Mouse (Mus musculus) liver, adult (tissue): Measurements from ENCODE around the gene Hspa1a.
"Not testable (repeated sequence)": the region's sequence is repeated elsewhere in the genome, so short reads cannot be mapped to it uniquely, and the experiment has no call there.

Source experiments
- GATA4 ChIP-seq: IDR thresholded peaks from 2 replicates; pipeline ENCODE4 v1.6.1; 2014; ENCODE audit warnings: mild to moderate bottlenecking, low read length; ENCODE audit not compliant: insufficient replicate concordance

Gene Hspa1a

DNA sequence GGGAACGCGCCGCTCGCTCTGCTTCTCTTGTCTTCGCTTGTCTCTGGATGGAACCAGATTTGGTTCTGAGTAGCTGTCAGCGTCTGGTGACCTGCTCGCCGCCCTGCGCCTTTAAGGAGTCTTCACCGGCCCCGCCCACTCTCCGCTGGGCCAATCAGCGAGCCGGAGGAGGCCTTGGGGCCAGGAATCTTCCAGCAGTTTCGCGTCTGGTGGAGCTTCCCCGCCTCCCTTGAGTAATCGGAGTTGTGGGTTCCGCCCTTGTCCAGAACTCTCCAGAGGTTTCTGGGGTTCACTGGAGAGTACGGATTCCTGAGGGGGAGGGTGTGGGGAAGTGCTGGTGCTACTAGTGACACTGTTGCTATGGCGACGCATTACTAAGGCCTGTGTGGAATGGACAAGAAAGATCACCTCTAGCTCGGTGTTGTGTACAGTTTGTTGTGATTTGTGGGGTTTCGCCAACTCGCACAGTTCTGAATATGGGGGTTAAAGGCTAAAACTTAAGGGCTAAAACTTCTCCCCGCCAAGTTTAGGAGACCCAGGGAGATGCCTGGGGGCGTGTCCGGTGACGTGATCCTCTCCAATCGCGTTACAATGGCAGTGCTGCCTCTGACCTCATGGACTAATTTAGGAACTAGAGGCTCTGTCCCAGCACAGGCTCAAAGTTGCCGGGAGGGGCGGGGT is at the start of gene Hspa1a, which contains the start of gene Hspa1l:
Hspa1a (minus strand) TSS at position 88 of the 681 bp plus-strand sequence.
Hspa1l (plus strand) TSS at position 635 of the 681 bp plus-strand sequence.
- not testable (repeated sequence) for TF ChIP-seq GATA4

DNA sequence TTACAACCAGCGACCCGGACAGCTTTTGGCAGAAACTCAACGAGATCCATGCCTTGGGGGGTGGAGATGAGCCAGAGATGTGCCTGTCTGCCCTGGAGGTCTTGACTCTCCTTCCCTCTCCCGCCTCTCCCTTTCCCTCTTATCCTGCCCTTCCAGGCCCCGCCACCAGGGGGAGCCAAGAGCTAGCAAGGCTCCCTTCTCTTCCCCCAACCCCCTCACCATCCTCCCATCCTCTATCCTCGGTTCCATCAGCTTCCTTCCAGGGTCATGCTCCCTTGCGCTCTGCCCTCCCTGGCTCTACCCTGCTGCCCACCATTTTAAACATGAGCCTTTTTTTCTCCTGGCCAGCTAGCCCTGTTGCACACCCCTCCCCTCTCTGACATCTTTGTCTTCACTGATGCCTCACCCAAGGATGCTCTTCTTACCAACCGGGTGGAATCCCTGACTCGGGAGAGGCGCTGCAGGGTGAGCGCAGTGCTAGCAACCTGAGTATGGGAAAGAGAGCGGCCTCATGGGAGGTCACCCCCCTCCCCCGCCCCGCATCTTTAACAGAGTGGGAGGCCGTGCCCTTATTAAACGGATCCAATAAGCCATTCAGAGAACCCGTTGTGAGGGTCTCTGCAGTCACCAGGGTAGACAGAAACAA is 49.3 kb upstream of the Hspa1a start:
- peak; percentile 36; the same call in 1 of the 2 replicates for TF ChIP-seq GATA4

DNA sequence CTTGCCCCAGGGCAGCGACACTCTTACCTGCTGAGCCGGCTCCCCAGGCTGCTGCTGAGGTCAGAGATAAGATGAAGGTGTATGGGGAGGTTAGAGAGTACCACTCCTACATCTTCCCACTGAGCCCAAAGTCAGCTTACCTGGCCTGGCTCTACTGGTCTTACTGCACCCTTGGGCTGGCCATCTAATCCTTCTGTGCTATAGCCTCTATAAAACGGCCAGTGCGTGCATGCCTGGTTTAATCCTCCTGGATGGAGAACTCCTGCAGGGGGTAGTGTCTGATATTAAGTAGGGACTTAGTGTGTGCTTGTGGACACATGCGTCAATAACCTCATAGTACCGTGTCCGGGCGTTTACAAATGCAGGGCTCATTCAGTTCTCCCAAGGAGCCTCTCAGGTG is 48.6 kb upstream of the Hspa1a start:
- TF ChIP-seq GATA4: no peak

DNA sequence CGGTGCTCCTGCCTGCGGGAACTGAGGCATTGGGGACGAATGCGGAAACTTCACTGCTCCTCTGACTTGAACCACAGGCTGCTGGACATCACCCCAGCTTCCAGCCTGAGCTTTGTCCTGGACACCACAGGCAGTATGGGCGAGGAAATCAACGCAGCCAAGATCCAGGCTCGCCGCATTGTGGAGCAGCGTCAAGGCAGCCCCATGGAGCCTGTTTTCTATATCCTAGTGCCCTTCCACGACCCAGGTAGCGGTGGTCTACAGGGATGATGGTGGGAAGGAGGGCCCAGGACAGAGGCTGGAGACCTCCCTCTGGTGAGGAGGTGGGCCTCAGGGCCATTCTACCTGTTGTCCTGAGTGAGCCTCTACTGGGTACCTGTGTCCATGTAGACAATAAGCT is 47.9 kb upstream of the Hspa1a start:
- TF ChIP-seq GATA4: no peak

DNA sequence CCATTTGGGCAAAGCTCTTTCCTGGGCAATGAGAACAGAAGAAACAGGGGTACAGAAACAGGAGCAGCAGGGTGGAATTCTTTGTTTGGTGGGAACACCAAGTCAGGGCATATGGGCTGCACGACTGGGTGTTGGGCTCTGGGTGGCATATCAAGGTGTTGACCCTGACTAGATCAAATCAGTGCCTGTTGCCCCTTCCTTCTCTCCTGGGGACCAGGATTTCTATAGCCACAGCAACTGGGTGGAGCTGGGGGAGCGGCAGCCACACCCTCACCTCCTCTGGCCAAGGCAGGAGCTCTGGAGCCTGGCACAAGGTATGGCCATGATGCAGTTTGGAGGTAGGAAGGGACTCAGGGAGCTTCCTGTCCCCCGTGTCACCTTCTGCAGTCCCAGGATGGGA is 46.2 kb upstream of the Hspa1a start:
- TF ChIP-seq GATA4: no peak

DNA sequence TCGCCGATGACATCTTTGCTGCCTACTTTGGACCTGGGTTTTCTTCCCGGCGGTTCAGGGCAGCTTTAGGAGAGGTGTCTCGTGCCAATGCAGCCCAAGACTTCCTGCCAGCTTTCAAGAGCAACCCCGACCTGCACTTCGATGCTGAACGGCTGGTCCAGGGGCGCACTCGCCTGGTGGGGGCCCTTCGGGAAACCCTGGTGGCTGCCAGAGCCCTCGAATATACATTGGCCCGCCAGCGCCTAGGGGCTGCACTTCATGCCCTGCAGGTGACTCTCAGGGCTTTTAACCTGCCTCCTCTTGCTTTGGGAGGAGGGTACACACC is 45.7 kb upstream of the Hspa1a start:
- TF ChIP-seq GATA4: no peak

DNA sequence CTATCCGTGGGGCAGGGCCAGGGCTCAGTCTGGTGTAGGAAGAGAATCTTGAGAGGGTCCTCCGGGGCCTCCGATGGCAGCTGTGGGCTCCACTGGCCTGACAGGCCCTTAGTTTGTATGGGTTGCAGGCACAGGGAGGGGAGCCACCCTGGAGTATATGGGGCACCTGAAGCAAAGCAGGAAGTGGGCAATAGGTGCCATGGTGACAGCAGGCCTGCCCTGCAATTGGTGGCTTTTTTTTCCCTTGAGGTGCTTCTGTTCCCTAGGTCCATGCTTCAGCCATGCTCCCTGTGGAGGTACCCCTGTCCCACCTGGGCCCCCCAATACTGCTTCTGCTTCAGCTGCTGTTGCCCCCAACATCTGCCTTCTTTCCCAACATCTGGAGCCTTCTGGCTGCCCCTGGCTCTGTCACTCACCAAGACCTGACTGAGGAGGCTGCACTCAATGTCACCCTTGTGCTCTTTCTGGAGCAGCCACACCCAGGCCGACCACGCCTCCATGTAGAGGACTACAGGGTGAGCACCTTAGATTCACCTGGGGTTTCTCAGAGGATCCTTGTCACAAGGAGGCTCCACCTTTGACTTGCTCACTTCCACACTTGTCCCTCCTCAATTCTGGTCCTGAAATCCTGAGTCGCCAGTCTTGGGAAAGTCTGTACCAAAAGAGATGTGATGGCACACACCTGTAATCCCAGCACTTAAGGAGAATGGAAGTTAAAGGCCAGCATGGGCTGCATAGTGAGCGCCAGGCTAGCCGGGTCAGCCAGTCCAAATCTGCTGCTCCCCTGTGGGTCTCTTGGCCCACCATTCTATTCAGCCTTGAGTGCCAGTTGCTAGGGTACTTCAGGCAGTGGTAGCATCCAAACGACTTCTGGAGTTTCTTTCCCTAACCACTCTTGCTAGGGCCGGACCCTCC is 45.1 kb upstream of the Hspa1a start:
- TF ChIP-seq GATA4: no peak

DNA sequence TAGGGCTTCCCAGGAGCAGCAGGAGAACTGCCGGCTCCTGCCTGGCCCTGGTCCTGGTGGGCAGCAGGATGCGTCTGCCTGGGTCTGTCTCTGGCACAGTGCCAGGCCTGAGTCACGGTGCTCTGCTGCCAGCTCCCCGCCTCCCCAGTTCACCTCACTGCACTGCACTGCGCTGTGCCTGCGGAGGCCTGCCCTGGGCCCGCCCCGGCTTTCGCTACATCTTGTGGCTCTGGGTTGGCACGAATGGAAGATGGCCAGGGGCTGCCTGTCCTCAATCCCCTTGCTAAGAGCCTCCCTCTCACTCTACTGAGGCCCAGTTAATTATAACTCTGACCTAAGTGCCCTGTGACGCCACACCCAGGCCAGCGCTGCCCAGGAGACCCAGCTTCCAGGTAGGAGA is 44.4 kb upstream of the Hspa1a start, which contains the start of gene Vwa7:
Vwa7 (plus strand) TSS at position 204 of the 400 bp plus-strand sequence.
- no peak for TF ChIP-seq GATA4

DNA sequence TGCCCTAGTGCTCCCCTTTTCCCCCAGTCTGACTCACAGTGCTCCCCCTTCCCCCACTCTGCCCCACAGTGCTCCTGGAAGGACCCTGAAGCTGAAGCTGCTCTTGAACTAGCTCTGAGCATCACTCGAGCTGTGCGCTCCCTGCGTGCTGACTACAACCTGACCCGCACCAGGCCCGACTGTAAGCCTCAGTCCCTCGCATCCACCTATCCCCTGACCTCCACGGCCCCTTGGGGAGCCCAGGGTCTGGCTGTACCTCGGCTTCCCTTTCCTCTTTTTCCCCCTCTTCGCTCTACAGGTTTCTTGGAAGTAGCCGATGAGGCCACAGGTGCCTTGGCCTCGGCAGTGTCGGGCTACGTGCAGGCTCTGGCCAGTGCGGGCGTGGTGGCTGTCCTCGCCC is 43.3 kb upstream of the Hspa1a start:
- no peak for TF ChIP-seq GATA4

DNA sequence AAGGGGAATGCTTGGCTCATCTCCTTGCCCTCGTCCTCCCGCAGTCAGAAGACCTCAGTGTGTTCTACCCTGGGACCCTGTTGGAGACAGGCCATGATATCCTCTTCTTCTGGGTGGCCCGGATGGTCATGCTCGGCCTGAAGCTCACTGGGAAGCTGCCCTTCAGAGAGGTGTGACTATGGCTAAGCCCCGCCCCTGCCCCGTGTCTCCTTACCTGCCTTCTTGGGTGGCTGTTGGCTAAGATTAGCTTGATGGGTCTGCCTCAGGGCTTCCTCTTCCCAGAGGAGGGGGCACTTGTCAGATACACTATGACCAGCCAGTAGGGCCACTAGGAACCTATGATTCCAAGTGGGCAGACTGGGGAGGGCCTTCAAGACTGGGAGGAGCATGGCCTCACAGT is 41.3 kb upstream of the Hspa1a start:
- TF ChIP-seq GATA4: no peak

DNA sequence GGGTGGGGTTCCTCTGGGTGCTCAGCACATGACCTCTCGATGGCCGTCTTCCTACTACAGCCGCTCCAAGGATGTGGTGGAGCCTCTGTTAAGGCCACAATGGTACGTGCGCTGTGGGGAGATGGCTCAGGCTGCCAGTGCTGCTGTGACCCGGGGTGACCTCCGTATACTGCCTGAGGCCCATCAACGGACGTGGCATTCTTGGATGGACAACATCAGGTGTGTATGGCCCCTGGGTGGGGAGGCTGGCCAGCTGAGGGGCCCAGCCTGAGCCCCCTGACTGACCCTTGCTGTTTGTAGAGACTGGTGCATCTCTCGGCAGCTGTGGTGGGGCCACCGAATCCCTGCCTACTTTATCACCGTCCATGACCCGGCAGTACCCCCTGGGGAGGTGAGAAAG is 40.5 kb upstream of the Hspa1a start:
- no peak for TF ChIP-seq GATA4

DNA sequence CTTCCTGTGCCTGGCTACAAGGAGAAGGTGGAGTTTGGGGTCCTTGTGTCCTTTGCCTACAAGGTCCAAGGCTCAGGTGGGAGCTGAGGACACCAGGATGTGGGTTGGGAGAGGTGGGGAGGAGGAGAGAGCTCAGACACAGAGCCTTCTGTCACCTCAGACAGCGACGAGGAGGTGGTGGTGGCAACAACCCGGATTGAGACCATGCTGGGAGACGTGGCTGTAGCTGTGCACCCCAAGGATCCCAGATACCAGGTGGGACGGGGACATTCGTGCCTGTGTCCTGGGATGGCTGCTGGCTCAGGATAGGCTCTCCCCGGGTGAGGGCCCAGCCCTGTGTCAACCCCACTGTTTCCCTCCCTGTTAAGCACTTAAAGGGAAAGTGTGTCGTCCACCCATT is 39.5 kb upstream of the Hspa1a start:
- TF ChIP-seq GATA4: no peak

DNA sequence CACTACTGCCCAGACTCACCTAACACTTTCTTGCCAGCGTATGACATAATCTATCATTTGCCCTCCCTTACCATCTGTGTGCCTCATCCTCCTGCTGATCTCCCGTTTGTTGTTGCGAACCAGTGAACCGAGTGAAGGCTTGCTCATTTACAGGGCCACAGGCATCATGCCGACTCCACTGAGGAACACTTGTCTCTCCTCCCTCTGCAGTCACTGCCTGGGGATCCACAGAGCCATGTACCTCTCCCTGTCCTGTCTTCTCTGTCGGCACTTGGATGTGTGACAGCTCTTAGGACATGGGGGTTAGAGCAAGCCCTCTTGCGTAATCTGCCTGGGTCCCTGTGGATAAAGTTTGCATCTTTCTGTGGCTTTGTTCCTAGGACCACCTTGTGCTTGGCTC is 37.6 kb upstream of the Hspa1a start:
- TF ChIP-seq GATA4: no peak

DNA sequence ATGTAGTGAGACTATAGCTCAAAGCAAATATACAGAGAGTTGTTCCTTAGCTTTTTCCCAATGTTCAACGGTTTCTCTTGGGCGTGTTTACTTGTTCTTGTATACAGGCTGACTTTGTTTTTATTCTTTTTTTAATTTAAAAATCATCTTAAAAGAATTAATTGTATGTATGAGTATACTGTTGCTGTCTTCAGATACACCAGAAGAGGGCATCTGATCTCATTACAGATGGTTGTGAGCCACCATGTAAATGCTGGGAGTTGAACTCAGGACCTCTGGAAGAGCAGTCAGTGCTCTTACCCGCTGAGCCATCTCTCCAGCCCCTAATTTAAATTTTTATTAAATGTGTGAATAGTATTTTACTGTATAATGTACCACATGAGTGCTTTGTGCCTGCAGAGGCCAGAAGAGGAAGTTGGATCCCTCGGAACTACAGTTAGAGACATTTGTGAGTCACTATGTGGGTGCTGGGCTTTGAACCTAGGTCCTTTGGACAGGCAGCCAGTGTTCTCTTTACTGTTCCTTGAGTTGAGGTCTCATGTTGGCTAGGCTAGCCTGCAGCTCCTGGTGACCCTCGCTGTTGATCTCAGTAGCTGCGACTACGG is 35.5 kb upstream of the Hspa1a start:
- TF ChIP-seq GATA4: no peak

DNA sequence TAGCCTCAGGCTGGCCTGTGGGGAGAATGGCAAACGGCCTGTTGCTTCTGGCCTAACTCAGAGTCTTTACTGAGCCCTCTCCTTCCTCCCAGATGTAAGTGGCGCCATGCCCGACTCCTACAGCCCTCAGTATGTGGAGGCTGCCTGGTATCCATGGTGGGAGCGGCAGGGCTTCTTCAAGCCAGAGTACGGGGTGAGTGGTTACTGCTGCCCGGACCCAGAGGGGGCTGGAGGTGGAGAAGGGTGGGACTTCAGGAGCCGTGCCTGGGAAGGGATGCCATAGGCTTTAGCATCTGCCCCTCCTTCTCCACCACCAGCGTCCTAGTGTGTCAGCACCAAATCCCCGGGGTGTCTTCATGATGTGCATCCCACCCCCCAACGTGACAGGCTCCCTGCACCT is 33.2 kb upstream of the Hspa1a start:
- TF ChIP-seq GATA4: no peak

DNA sequence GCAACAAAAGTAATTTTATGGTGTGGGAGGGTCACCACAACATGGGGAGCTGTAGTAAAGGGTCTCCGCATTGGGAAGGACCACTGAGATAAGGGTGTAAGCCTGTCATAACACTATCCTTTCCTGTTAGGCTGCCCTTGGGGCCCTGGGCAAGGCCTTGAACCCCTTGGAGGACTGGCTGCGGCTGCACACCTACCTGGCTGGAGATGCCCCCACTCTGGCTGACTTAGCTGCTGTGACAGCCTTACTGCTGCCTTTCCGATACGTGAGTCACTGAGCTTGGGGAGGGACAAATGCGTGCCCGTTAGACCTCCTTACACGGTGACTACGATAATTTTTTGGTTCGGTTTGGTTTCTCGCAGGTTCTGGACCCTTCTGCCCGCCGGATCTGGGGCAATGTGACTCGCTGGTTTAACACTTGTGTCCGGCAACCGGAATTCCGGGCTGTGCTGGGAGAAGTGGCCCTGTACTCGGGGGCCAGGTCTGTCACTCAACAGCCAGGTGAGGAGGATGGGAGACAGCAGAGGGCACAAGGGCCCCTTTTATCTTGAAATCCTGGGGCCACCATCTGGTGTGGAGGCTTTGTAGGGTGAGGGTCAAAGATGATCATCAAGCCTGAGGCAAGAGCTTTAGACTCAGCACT is 32.2 kb upstream of the Hspa1a start:
- no peak for TF ChIP-seq GATA4
